Mouse (Mus musculus) liver, embryonic 14.5 days (tissue): Measurements from ENCODE around the gene Aldh1a3. TPM values are rescaled to one million over a fixed set of nuclear protein-coding genes. Genes with fewer than 3 reads are reported as not detected.

Experiments
- ATAC-seq: fragments of 200-750 bp; cut with Nextera tagmentation; 2 replicates; pipeline ENCODE4 v1.8.0; 2017; ENCODE audit warnings: moderate number of reproducible peaks, mild to moderate bottlenecking, moderate library complexity; ENCODE audit not compliant: insufficient read depth
- DNase-seq, 3 experiments: peaks; one replicate each; pipeline ENCODE4 v3.0.0-alpha.2; 2012 to 2013; ENCODE audit warnings: low read depth in 3 of 3, low spot score in 3 of 3
- H3K27ac ChIP-seq: fragments of 300-500 bp; sonication (generic); 2 replicates; pipeline ENCODE4 v1.5.1; 2014; ENCODE audit warnings: moderate library complexity, mild to moderate bottlenecking, control low read depth, inconsistent platforms
- H3K27me3 ChIP-seq: fragments of 300-500 bp; sonication (generic); 2 replicates; pipeline ENCODE4 v1.6.1; 2014; ENCODE audit warnings: mild to moderate bottlenecking, low read length, moderate library complexity; ENCODE audit not compliant: control insufficient read depth, insufficient read depth
- H3K36me3 ChIP-seq: fragments of 300-500 bp; sonication (generic); replicated peaks from 2 replicates; pipeline ENCODE4 v1.6.1; 2014; ENCODE audit warnings: low read depth; ENCODE audit not compliant: control insufficient read depth, insufficient read depth
- H3K4me1 ChIP-seq, 2 experiments: fragments of 200-500 bp in 1 of 2; fragments of 300-500 bp in 1 of 2; sonication (generic) in 1 of 2; replicated peaks; 2 replicates each; pipeline ENCODE4 v1.6.1; 2012 to 2014; ENCODE audit warnings: antibody characterized with exemption in 1 of 2, inconsistent platforms in 1 of 2, low read length in 1 of 2; ENCODE audit not compliant: control insufficient read depth in 2 of 2, insufficient read depth in 2 of 2
- H3K4me2 ChIP-seq: fragments of 300-500 bp; sonication (generic); 2 replicates; pipeline ENCODE4 v1.6.1; 2014; ENCODE audit warnings: low read depth, mild to moderate bottlenecking, control low read depth, moderate library complexity
- H3K4me3 ChIP-seq, 2 experiments: fragments of 200-500 bp in 1 of 2; fragments of 300-500 bp in 1 of 2; sonication (generic) in 1 of 2; 2 replicates each; pipeline ENCODE4 v1.5.1; 2012 to 2014; ENCODE audit warnings: low read depth in 2 of 2, low read length in 2 of 2, mild to moderate bottlenecking in 2 of 2, control low read depth in 1 of 2, inconsistent platforms in 1 of 2, moderate library complexity in 1 of 2; ENCODE audit not compliant: insufficient read depth in 1 of 2
- H3K9ac ChIP-seq: fragments of 300-500 bp; sonication (generic); replicated peaks from 2 replicates; pipeline ENCODE4 v1.6.1; 2014; ENCODE audit warnings: mild to moderate bottlenecking, control low read depth, moderate library complexity
- H3K9me3 ChIP-seq: fragments of 300-500 bp; sonication (generic); 2 replicates; pipeline ENCODE4 v1.6.1; 2016; ENCODE audit warnings: low read length, mixed read lengths; ENCODE audit not compliant: control insufficient read depth
- CTCF ChIP-seq: IDR thresholded peaks from 2 replicates; pipeline ENCODE4 v1.5.1; 2016; ENCODE audit warnings: antibody characterized with exemption, low read depth, control low read depth
- EP300 ChIP-seq: IDR thresholded peaks from 2 replicates; pipeline ENCODE4 v1.6.1; 2016; ENCODE audit warnings: antibody characterized with exemption, low read depth
- WGBS: fragments of 180-500 bp; shearing (Covaris S2); extraction: QIAGEN DNeasy Blood & Tissue Kit; methylation state at CpG from one replicate; pipeline ENCODE4 v1.1.7; 2014; ENCODE audit not compliant: insufficient replicate concordance; 5-methylcytosine and 5-hydroxymethylcytosine counted together
- polyA plus RNA-seq, 2 experiments: library from polyadenylated mRNA; depleted of rRNA in 1 of 2; stranded (reverse) in 1 of 2; unstranded in 1 of 2; fragments of >200 nt; fragmentation: Nextera tagmentation in 1 of 2; extraction: Ambion mirVana in 1 of 2; gene quantifications; 2 replicates each; pipeline versions ENCODE4 v1.2.1 to v1.2.3; 2012 to 2014

Aldh1a3 gene
- polyA plus RNA-seq, 2 experiments: 0.25 to 0.88 TPM

GRCm38 (mm10) chr7:66355791-66356522, 71.4 kb downstream of the Aldh1a3 start:
- no peaks in the 10 kb centered on the region for H3K36me3 ChIP-seq
- no peak overlapping the region for H3K9ac ChIP-seq
- H3K4me3 ChIP-seq: no peak overlapping the region
- ATAC-seq (peak; percentile 68), DNase-seq (peak in 1 of 3 experiments; percentile 12)
- TF ChIP-seq EP300: no peak
- H3K4me1 ChIP-seq: peaks cover 6 to 12% of the 10 kb centered on the region in 2 experiments; a peak in 3 of 4 replicates
- H3K4me2 ChIP-seq: no peak overlapping the region
- WGBS: 50% methylated on average over 8 of the region's 8 CpGs
- H3K27me3 ChIP-seq: no peaks in the 10 kb centered on the region
- H3K9me3 ChIP-seq: no peaks in the 10 kb centered on the region
- no peak overlapping the region for H3K27ac ChIP-seq

DNA sequence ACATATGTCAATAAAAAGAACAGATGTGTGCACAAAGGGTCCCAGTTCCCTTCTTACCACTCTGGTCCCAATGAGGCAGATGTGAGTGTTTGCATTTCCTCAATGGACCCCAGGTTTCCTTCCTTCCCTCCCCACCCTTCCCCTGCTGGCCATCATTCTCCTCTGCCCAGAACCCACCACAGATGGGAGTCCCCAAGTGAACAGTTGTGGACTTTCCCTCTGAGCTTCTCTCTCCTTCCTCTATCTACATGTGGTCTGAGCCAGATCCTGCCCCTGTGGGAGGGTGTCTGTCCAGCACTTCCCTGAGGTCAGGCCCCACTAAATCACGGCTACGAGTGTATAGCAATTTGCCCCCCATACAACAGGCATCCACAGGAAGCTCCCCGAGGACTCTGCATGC, 72.4 kb downstream of the Aldh1a3 start:
- no peak for ATAC-seq
- no peak for DNase-seq
- Histone ChIP-seq H3K4me3 (no peak overlapping the region), H3K9me3 (no peaks in the 10 kb centered on the region), H3K4me1 (peaks cover 6 to 12% of the 10 kb centered on the region in 2 experiments; a peak in 3 of 4 replicates), H3K4me2 (no peak overlapping the region), H3K27ac (no peak overlapping the region), H3K36me3 (no peaks in the 10 kb centered on the region), H3K27me3 (no peaks in the 10 kb centered on the region), H3K9ac (no peak overlapping the region)
- WGBS: 36% methylated on average over 3 of the region's 3 CpGs
- TF ChIP-seq CTCF (no peak), EP300 (no peak)

- H3K36me3 ChIP-seq: no peaks in the 10 kb centered on the region
- H3K4me1 ChIP-seq: peaks cover 3 to 6% of the 10 kb centered on the region in 2 experiments; a peak in 3 of 4 replicates
- WGBS: 62% methylated on average over 4 of the region's 4 CpGs
- H3K4me2 ChIP-seq: no peak overlapping the region
- ATAC-seq (no peak), DNase-seq (no peak)
- H3K9me3 ChIP-seq: no peaks in the 10 kb centered on the region
- H3K27me3 ChIP-seq: no peaks in the 10 kb centered on the region
- no peak overlapping the region for H3K27ac ChIP-seq
- no peak overlapping the region for H3K4me3 ChIP-seq
- no peak overlapping the region for H3K9ac ChIP-seq
- TF ChIP-seq CTCF (no peak), EP300 (no peak)
These were observed 76.2 kb downstream of the Aldh1a3 start for GRCm38 (mm10) chr7:66351074-66351473.

DNA sequence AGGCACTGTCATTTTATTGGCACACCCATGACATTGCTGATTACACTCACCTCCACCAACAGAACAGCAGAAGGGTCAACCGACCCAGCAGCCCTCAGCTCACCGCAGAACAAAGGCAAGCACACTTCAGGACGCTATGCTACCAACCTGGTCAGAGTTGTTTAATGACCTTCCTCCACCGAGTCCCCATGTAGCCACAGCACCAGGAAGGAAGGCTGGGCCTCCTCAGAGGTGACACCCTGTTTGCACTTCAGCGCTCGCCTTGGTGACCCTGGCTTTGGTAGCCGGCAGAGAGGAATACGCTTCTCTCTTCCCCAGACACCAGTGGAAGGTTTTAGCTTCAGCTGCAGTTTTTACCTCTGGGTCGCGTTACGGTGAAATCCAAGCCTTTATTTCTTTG, 77.6 kb downstream of the Aldh1a3 start:
- ATAC-seq: no peak

DNA sequence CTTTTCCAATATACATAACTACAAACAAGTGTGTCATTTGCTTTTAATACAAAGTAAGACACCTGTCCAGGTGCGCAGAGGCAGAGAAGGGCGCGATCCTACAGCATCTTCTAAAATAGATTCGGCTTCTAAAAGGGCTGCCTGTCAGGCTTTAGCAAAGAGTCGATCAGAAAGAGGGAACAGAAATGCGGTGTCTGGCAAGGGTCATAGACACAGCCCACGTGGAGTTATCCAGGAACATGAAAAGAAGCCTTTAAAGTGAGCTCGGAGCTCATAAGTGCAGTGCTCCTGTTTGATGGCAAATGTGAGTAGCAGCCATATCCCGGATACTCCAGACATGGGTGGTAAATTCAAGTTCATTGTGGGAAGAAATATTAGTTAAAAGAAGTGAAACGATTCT, 78.7 kb downstream of the Aldh1a3 start:
- Histone ChIP-seq H3K4me2 (no peak overlapping the region), H3K4me1 (0 out of 4 replicates have a peak, but pooled peaks cover 0 to 2% of the 10 kb centered on the region in 2 experiments), H3K27ac (no peak overlapping the region), H3K9ac (no peak overlapping the region), H3K36me3 (no peaks in the 10 kb centered on the region), H3K9me3 (no peaks in the 10 kb centered on the region), H3K4me3 (no peak overlapping the region), H3K27me3 (no peaks in the 10 kb centered on the region)
- TF ChIP-seq EP300 (no peak), CTCF (no peak)
- no peak for ATAC-seq
- 77% methylated on average over 10 of the region's 10 CpGs for WGBS
- DNase-seq: no peak

More for the DNA sequence above, 77.6 kb downstream of the Aldh1a3 start:
- H3K4me3 ChIP-seq: no peak overlapping the region
- no peak overlapping the region for H3K9ac ChIP-seq
- no peaks in the 10 kb centered on the region for H3K36me3 ChIP-seq
- H3K4me1 ChIP-seq: 0 out of 4 replicates have a peak, but pooled peaks cover 0 to 2% of the 10 kb centered on the region in 2 experiments
- DNase-seq: no peak
- 63% methylated on average over 11 of the region's 11 CpGs for WGBS
- no peak for TF ChIP-seq EP300
- no peak for TF ChIP-seq CTCF
- H3K4me2 ChIP-seq: no peak overlapping the region
- no peaks in the 10 kb centered on the region for H3K27me3 ChIP-seq
- H3K27ac ChIP-seq: no peak overlapping the region
- H3K9me3 ChIP-seq: no peaks in the 10 kb centered on the region
